Mouse (Mus musculus): ENCODE results near the gene March9. TPM values are rescaled to one million over a fixed set of nuclear protein-coding genes. Genes with fewer than 3 reads are reported as not detected.

March9 gene
- polyA plus RNA-seq, 1 experiment from 2014 or later = 1.5 TPM

DNA sequence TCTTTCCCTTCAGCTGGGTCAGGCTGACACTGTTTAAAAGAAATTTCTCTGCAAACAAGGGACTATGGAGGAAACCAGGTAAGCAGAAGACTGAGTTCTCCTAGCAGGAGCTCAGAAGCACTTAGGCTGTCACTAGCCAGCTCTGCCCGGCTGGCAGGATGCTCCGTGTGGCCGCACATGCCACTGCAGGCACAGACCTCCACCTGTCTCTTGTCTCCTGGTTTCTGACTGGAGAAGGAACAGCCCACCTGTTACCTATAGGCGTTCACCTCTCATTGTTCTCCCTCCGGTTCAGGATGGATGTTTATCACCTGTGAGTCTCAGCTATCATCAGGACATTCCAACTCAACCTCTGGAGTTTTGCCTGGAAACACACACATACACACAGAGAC lies 23.9 kb upstream of the March9 start:
- no peaks in the 10 kb centered on the region for H3K9me3 ChIP-seq (replicated peaks; ENCODE audit: control insufficient read depth, low read length)
- peaks cover 45% of the 10 kb centered on the region for H3K27me3 ChIP-seq (ENCODE audit: control insufficient read depth, insufficient read depth, low read length)
- H3K9ac ChIP-seq (replicated peaks; ENCODE audit: low read length) = no peak overlapping the region
- DNase-seq (ENCODE audit: low spot score) = no peak
- no peak overlapping the region for H3K27ac ChIP-seq (replicated peaks; ENCODE audit: low read depth, low read length)
- WGBS = 43% methylated on average over 5 of the region's 5 CpGs
- H3K4me2 ChIP-seq (ENCODE audit: low read depth, low read length) = no peak overlapping the region
- H3K4me3 ChIP-seq (ENCODE audit: low read depth, low read length) = no peak overlapping the region
- ATAC-seq (replicated peaks; ENCODE audit: insufficient number of reproducible peaks, low FRiP score, low TSS enrichment, low read depth) = no peak
- no peaks in the 10 kb centered on the region for H3K36me3 ChIP-seq (replicated peaks; ENCODE audit: control insufficient read depth, insufficient read depth, low read depth, low read length)
- peaks cover 11% of the 10 kb centered on the region for H3K4me1 ChIP-seq (ENCODE audit: control insufficient read depth, insufficient read depth, low read length)

DNA sequence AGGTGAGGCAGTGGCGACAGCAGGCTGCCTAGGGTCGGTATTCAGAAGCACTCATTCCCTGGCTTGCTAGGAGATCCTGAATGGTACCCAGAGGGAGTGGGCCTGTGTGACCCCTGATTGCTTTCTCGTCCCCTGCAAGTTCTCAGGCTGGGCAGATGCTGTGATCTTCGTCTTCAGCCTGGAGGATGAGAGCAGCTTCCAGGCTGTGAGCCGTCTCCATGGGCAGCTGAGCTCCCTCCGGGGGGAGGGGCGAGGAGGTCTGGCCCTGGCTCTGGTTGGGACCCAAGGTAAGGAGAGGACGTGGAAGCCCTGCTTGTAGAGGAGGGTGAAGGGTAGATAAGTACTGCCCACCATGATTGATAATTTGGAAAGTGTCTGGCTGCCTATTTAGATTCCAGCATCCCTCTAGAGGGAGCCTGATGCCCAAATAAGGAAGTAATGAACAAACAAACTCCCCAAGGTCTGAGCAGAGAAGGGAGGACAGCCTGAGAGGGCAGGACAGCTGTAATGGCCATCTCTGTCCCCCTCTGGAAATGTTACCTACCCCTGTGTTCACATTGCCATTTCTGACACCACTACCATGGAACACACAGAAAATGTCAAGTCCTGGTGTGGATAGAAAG lies 23.4 kb upstream of the March9 start:
- no peaks in the 10 kb centered on the region for H3K36me3 ChIP-seq (replicated peaks; ENCODE audit: control insufficient read depth, insufficient read depth, low read depth, low read length)
- ATAC-seq (replicated peaks; ENCODE audit: insufficient number of reproducible peaks, low FRiP score, low TSS enrichment, low read depth) (no peak), DNase-seq (ENCODE audit: low spot score) (no peak)
- 33% methylated on average over 8 of the region's 8 CpGs for WGBS
- H3K4me2 ChIP-seq (ENCODE audit: low read depth, low read length) = no peak overlapping the region
- no peaks in the 10 kb centered on the region for H3K9me3 ChIP-seq (replicated peaks; ENCODE audit: control insufficient read depth, low read length)
- H3K27ac ChIP-seq (replicated peaks; ENCODE audit: low read depth, low read length) = no peak overlapping the region
- H3K9ac ChIP-seq (replicated peaks; ENCODE audit: low read length) = no peak overlapping the region
- H3K4me1 ChIP-seq (ENCODE audit: control insufficient read depth, insufficient read depth, low read length) = peaks cover 11% of the 10 kb centered on the region
- H3K27me3 ChIP-seq (ENCODE audit: control insufficient read depth, insufficient read depth, low read length) = peaks cover 45% of the 10 kb centered on the region
- H3K4me3 ChIP-seq (ENCODE audit: low read depth, low read length) = no peak overlapping the region

DNA sequence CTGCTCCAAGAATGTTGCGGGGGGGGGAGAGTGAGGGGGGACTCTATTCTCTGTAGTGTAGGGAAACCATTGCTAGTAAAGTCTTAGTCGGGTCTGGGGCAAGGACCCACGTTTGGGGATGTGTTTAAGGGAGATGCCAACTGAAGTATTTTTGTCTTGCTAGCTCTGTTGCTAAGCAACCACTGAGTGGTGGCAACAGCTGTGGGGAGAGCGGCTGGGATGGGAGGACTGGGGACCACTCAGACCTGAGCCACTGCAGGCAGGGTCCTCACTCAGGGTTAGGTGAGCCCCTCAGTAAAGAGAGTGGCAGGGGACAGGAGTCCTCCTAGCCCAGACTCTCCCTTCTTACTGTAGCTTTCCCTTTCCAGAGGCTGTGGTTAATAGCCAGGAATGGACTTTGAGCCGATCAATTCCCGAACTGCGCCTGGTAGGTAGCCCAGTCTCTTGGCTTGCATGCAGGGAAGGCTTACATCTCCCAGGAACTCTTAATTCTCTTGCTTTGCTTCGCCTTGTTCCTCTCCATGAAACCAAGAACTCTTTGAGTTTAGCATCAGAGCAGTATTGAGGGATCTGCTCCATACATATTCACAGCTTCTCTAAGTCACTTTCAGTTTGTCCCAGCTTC lies 22.1 kb upstream of the March9 start:
- DNase-seq (ENCODE audit: low spot score) (no peak), ATAC-seq (replicated peaks; ENCODE audit: insufficient number of reproducible peaks, low FRiP score, low TSS enrichment, low read depth) (no peak)
- Histone ChIP-seq H3K4me2 (ENCODE audit: low read depth, low read length) (no peak overlapping the region), H3K4me3 (ENCODE audit: low read depth, low read length) (no peak overlapping the region; the same call in 1 of the 2 replicates), H3K27ac (replicated peaks; ENCODE audit: low read depth, low read length) (no peak overlapping the region), H3K27me3 (ENCODE audit: control insufficient read depth, insufficient read depth, low read length) (peaks cover 52% of the 10 kb centered on the region), H3K36me3 (replicated peaks; ENCODE audit: control insufficient read depth, insufficient read depth, low read depth, low read length) (no peaks in the 10 kb centered on the region), H3K9me3 (replicated peaks; ENCODE audit: control insufficient read depth, low read length) (no peaks in the 10 kb centered on the region), H3K9ac (replicated peaks; ENCODE audit: low read length) (no peak overlapping the region), H3K4me1 (ENCODE audit: control insufficient read depth, insufficient read depth, low read length) (peaks cover 13% of the 10 kb centered on the region)
- 33% methylated on average over 8 of the region's 8 CpGs for WGBS

DNA sequence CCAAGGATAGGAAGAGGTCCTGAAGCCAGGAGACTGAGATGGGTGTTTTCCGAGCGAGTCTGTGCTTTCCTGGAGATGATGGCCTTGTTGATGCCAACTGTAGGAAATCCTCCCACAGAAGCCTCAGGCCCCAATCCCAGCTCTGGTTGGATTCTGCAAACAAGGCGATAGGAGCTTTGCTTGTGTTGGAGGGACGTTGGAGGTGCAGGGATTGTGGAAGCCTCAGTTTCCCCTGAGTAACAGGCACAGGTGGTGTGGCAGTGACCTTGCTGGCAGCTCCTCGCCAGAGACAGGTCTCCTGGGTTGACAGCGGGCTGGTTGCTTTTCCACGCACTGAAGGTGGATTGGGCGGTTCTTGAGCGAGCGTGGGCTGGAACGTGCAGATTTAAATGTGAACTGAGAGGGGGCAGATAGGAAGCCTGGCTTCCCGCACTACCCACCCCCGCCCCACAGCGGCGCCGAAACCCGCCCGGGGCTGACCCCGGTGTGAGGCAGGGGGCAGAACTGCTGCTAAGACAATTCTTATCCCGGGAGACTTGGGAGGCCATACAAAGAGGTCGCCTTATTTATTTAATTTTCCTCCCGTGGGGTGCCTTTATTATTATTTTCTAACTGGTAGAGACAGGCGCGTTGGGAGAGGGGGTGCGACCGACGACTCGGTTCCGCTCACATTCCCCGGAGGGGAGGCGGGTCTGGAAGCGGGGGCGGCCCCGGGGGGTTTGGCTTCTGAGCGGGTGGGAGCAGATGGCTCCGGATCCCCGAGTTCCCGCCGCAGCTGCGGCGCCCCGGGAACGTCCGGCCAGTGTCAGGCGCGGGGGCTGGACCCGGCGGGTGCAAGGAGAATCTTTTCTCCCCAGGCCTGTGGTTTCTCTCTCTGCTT lies 21.2 kb upstream of the March9 start:
- H3K27me3 ChIP-seq (ENCODE audit: control insufficient read depth, insufficient read depth, low read length) = peaks cover 52% of the 10 kb centered on the region
- peak overlapping the region; percentile 34 for H3K4me2 ChIP-seq (ENCODE audit: low read depth, low read length)
- DNase-seq (ENCODE audit: low spot score) = no peak
- no peak for ATAC-seq (replicated peaks; ENCODE audit: insufficient number of reproducible peaks, low FRiP score, low TSS enrichment, low read depth)
- H3K36me3 ChIP-seq (replicated peaks; ENCODE audit: control insufficient read depth, insufficient read depth, low read depth, low read length) = no peaks in the 10 kb centered on the region
- peak overlapping the region; percentile 18 for H3K4me3 ChIP-seq (ENCODE audit: low read depth, low read length)
- no peaks in the 10 kb centered on the region for H3K9me3 ChIP-seq (replicated peaks; ENCODE audit: control insufficient read depth, low read length)
- no peak overlapping the region for H3K9ac ChIP-seq (replicated peaks; ENCODE audit: low read length)
- WGBS = 2% methylated on average over 48 of the region's 48 CpGs
- H3K27ac ChIP-seq (replicated peaks; ENCODE audit: low read depth, low read length) = no peak overlapping the region
- H3K4me1 ChIP-seq (ENCODE audit: control insufficient read depth, insufficient read depth, low read length) = peaks cover 13% of the 10 kb centered on the region

DNA sequence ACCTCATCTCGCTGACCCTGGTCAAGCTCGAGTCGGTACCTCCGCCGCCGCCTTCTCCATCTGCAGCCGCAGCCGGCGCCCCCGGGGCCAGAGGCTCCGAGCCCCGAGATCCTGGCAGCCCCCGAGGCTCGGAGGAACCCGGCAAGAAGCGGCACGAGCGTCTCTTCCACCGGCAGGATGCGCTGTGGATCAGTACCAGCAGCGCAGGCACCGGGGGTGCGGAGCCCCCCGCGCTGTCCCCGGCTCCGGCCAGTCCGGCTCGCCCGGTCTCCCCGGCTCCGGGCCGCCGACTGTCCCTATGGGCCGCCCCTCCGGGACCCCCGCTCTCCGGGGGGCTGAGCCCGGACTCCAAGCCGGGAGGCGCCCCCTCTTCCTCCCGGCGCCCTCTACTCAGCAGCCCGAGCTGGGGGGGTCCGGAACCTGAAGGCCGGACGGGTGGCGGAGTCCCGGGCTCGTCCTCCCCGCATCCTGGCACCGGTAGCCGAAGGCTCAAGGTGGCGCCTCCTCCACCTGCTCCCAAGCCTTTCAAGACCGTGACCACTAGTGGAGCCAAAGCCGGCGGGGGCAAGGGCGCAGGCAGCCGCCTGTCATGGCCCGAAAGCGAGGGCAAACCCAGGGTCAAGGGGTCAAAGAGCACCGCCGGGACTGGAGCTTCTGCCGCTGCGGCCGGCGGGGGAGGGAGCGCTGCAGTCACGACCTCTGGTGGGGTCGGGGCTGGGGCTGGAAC lies 19.8 kb upstream of the March9 start:
- Histone ChIP-seq H3K4me1 (ENCODE audit: control insufficient read depth, insufficient read depth, low read length) (peaks cover 13% of the 10 kb centered on the region), H3K27ac (replicated peaks; ENCODE audit: low read depth, low read length) (no peak overlapping the region), H3K36me3 (replicated peaks; ENCODE audit: control insufficient read depth, insufficient read depth, low read depth, low read length) (no peaks in the 10 kb centered on the region), H3K4me3 (ENCODE audit: low read depth, low read length) (peak overlapping the region; percentile 63), H3K4me2 (ENCODE audit: low read depth, low read length) (peak overlapping the region; percentile 98), H3K9ac (replicated peaks; ENCODE audit: low read length) (peak overlapping the region; percentile 50), H3K9me3 (replicated peaks; ENCODE audit: control insufficient read depth, low read length) (no peaks in the 10 kb centered on the region), H3K27me3 (ENCODE audit: control insufficient read depth, insufficient read depth, low read length) (peaks cover 52% of the 10 kb centered on the region)
- DNase-seq (ENCODE audit: low spot score) (no peak), ATAC-seq (replicated peaks; ENCODE audit: insufficient number of reproducible peaks, low FRiP score, low TSS enrichment, low read depth) (peak; percentile 10; the same call in 1 of the 2 replicates)
- 2% methylated on average over 66 of the region's 70 CpGs for WGBS

DNA sequence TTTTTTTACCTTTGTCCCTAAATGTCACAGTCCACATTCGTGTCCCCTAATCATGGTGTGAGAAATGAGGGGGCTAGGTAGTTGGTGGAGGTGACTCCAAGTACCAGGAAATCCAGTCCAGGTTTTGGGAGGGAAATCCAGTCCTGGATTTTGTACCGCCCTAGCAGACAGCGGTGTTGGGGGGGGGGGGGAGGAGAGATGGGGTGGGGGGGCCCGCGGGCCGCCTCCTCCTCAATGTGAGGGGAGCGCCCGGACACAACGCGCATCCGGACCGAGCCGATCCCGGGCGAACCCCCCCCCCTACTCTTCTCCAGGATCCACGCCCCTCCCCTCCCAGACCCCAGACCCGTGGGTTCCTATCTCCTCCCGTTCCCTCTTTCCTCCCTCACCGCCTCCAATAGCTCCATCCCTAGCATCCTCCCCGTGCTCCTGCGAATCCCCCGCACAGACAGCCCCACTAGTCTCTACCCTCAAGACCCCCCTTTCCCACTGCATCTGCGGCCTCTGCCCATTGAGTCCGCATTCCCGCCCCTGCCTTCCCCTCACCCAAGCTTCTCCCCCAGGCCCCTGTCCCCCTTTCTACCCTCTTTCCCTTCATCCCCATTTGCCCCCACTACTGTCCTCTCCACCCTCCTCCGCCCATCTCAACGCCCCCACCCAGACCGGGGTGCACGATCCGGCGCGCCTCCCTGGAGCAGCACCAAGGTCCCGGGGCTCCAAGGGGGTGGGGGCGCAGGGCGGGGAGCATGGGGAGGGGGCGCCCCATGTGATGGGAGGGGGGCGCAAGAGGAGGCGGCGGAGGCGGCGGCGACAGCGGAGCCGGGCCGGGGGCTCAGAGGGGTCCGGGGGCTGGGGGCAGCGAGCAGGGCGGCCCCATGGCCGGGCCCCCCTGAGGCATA lies 18.9 kb upstream of the March9 start:
- Histone ChIP-seq H3K27ac (replicated peaks; ENCODE audit: low read depth, low read length) (no peak overlapping the region), H3K27me3 (ENCODE audit: control insufficient read depth, insufficient read depth, low read length) (peaks cover 52% of the 10 kb centered on the region), H3K9me3 (replicated peaks; ENCODE audit: control insufficient read depth, low read length) (no peaks in the 10 kb centered on the region), H3K36me3 (replicated peaks; ENCODE audit: control insufficient read depth, insufficient read depth, low read depth, low read length) (no peaks in the 10 kb centered on the region), H3K4me3 (ENCODE audit: low read depth, low read length) (peak overlapping the region; percentile 63), H3K9ac (replicated peaks; ENCODE audit: low read length) (peak overlapping the region; percentile 50), H3K4me1 (ENCODE audit: control insufficient read depth, insufficient read depth, low read length) (peaks cover 13% of the 10 kb centered on the region), H3K4me2 (ENCODE audit: low read depth, low read length) (peak overlapping the region; percentile 98)
- ATAC-seq (replicated peaks; ENCODE audit: insufficient number of reproducible peaks, low FRiP score, low TSS enrichment, low read depth) (peak; percentile 27), DNase-seq (ENCODE audit: low spot score) (peak; percentile 79)
- under 1% methylated on average over 43 of the region's 49 CpGs for WGBS

DNA sequence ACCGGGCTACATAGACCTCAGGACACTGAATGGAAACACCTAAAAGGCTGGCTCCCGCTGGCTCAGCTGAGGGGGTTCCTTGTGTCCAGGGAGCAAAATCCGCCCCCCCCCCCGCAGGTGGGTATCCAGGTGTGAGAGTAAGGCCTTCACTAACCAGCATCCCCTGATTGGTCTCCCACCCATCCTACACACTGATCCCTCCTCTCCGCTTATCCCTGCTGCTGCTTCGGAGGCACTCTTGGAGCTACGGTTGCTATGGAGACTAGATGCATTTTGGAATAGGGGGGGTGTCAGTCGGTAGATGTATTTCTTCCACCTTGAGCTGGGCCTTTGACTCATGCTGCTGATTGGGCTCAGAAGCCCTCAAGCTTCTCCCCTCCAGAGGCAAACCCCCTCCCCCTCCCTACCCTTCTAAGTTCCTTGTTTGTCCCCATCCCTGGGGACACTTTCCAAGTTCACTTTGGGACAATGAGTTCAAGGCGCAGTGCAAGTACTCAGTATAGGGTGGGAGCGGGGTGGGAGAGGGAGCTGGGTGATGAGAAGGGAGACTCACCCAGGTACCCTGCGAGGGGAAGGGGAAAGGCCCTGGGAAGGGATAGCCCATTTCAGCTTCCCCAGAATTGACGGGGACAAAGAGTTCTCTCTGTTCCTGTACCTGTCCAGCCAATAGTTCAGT lies 18.2 kb upstream of the March9 start:
- Histone ChIP-seq H3K36me3 (replicated peaks; ENCODE audit: control insufficient read depth, insufficient read depth, low read depth, low read length) (no peaks in the 10 kb centered on the region), H3K9ac (replicated peaks; ENCODE audit: low read length) (no peak overlapping the region), H3K4me3 (ENCODE audit: low read depth, low read length) (peak overlapping the region; percentile 63), H3K27ac (replicated peaks; ENCODE audit: low read depth, low read length) (no peak overlapping the region), H3K4me2 (ENCODE audit: low read depth, low read length) (peak overlapping the region; percentile 98), H3K4me1 (ENCODE audit: control insufficient read depth, insufficient read depth, low read length) (peaks cover 13% of the 10 kb centered on the region), H3K27me3 (ENCODE audit: control insufficient read depth, insufficient read depth, low read length) (peaks cover 47% of the 10 kb centered on the region), H3K9me3 (replicated peaks; ENCODE audit: control insufficient read depth, low read length) (no peaks in the 10 kb centered on the region)
- peak; percentile 27; the same call in 1 of the 2 replicates for ATAC-seq (replicated peaks; ENCODE audit: insufficient number of reproducible peaks, low FRiP score, low TSS enrichment, low read depth)
- no peak for DNase-seq (ENCODE audit: low spot score)
- WGBS = 2% methylated on average over 11 of the region's 12 CpGs
